Mouse (Mus musculus) G1E-ER4 (cell line): Measurements from ENCODE around the gene Uck1. TPM values are rescaled to one million over a fixed set of nuclear protein-coding genes. Genes with fewer than 3 reads are reported as not detected.

Source experiments
- GATA1 ChIP-seq: IDR thresholded peaks from one replicate; pipeline ENCODE4 v1.8.0; 2012; ENCODE audit warnings: low read length, inconsistent platforms
- polyA plus RNA-seq: library from polyadenylated mRNA; stranded (reverse); fragments of >175 nt; gene quantifications from 2 replicates; pipeline ENCODE4 v1.2.3, GENCODE M21; 2012

The Uck1 gene
- polyA plus RNA-seq, 1 experiment: 82.9 TPM

DNA sequence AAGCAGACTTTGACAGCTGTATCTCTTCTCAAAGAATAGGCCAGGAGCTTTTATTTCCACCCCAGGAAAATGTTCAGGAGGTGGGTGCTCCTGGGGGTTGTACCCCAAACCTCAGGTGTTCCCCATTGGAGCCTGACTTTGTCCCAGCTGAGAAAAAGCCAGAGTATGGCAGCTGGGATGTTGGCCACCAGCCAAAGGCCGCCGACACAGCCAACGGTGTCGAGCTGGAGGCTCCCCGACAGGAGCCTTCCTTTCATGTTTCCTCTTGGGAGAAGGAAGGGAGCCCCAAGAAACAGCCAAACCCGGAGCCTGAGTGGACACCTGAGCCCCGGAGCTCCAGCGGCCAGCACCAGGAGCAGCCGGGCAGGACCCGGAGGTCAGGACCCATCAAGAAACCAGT, 47.0 kb downstream of the Uck1 start:
- TF ChIP-seq GATA1: no peak

DNA sequence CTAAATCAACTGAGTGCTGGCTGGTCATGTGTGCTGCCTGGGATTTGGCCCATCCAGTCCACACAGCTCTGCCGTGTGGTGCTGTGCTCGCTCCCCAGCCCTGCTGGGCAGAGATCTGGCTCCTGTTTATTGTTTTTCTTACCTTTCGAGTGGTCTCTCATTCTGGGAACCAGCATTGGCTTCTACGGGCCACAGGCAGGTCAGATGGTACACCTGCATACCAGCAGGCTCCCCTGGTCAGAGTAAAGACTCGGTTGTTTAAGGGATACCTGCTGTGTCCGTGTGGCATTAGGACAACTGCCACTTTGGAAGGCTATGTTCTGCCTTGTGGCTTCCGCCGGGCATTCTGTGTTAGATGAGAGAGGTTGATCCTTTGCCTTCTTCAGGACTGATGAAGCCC, 48.3 kb downstream of the Uck1 start:
- no peak for TF ChIP-seq GATA1

DNA sequence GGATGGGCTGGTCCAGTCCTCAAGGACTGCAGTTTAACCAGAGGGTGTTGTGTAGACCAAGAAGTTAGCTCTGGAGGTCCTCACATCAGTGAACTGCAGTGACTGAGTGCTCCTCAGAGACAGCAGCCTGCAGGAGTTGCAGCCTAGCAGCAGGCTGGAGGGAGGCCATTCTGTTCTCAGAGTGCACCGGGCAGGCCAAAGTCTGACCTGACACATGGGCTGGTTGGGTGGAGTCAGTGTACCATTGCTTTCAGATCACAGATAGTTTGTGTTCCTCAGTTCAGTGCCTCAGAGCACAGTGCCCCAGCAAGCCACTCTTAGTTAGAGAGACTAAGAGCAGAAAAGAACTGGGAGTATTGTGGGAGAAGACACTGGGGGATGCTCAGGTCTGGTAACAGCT, 52.3 kb downstream of the Uck1 start:
- TF ChIP-seq GATA1: no peak

Other genes with a start within 250 kb of the Uck1 start
- 89.9 and 103 TPM in 2 replicates for gene Fam78a, start 175.3 kb downstream of the Uck1 start, polyA plus RNA-seq
- 0.12 and 0.22 TPM in 2 replicates for gene Plpp7, start 164.6 kb downstream of the Uck1 start, polyA plus RNA-seq
- 97.4 and 106 TPM in 2 replicates for gene Prrc2b, start 109.1 kb downstream of the Uck1 start, polyA plus RNA-seq
- 17.6 and 19.8 TPM in 2 replicates for gene Pomt1, start 23.6 kb downstream of the Uck1 start, polyA plus RNA-seq
- 25.4 and 27.7 TPM in 2 replicates for gene Golga2, start 27.2 kb upstream of the Uck1 start, polyA plus RNA-seq
- 127 and 446 TPM in 2 replicates for gene Swi5, start 27.9 kb upstream of the Uck1 start, polyA plus RNA-seq
- gene Ciz1, start 92.2 kb upstream of the Uck1 start, polyA plus RNA-seq: 342 and 353 TPM in 2 replicates
- gene Dnm1, start 93.2 kb upstream of the Uck1 start, polyA plus RNA-seq: 0.04 and 0.13 TPM in 2 replicates
- 68.1 and 99.6 TPM in 2 replicates for gene 1110008P14Rik, start 121.8 kb upstream of the Uck1 start, polyA plus RNA-seq
- gene Lcn2, start 128.1 kb upstream of the Uck1 start, polyA plus RNA-seq: not detected in 2 replicates
- 8.1 and 10.6 TPM in 2 replicates for gene Ptges2, start 135.7 kb upstream of the Uck1 start, polyA plus RNA-seq
- 8.4 and 10.4 TPM in 2 replicates for gene Naif1, start 190.3 kb upstream of the Uck1 start, polyA plus RNA-seq
- 10.0 and 11.7 TPM in 2 replicates for gene Slc25a25, start 191.3 kb upstream of the Uck1 start, polyA plus RNA-seq